Mouse (Mus musculus) lung, adult 18-20 months (tissue): ENCODE measurements at regions not wholly inside any gene's neighbourhood (a gene's known extent, or its start where the extent isn't known, plus 50 kb on each side); places are given as distances from the start of the nearest gene placed in this dataset.

ENCODE experiments used
- DNase-seq, 2 experiments: peaks; one replicate each; pipeline ENCODE4 v3.0.0; 2022; ENCODE audit warnings: mixed read lengths in 2 of 2

- no peak for DNase-seq
These were observed 64.4 kb upstream of the Fst start for GRCm38 (mm10) chr13:114523116-114523515.

DNA sequence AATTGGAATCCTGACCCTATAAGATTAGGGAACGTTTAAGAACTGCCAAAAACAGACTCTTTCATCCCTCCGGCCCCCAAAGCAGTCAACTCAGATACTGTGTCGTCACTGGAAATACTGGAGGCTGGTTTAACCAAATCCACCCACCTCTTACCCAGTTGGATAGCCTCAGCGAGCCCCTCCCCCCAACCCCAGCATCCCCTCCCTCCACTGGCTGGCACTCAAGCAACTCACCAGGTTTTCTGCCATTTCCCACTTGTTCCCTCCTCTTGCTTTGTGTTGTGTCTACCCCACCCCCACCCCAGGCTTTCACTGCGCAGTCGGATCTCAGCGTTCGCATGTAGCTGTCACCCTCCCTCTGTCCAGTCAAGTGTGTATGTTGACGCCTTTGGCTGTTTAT, 68.1 kb upstream of the Fst start:
- no peak for DNase-seq

- no peak for DNase-seq
These were observed 71.5 kb upstream of the Fst start for GRCm38 (mm10) chr13:114530171-114530774.

DNA sequence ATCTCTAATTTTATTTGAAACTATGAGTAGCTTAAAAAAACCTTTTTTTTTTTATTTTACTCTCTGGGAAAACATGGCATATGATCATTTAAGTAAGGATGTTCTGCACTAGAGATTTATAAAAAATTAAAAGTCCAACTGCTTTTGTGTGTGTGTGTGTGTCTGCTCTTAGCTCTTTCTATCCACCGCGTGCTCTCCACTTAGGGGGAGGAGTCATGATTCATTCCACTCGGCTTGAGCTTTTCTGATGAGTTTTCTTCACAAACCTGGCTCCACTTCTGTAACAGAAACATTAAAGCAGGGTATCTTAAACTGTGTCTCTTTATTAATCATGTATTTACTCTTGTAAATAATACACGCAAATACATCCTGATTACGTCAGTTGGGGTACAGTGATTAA, 73.0 kb upstream of the Fst start:
- DNase-seq: no peak

DNA sequence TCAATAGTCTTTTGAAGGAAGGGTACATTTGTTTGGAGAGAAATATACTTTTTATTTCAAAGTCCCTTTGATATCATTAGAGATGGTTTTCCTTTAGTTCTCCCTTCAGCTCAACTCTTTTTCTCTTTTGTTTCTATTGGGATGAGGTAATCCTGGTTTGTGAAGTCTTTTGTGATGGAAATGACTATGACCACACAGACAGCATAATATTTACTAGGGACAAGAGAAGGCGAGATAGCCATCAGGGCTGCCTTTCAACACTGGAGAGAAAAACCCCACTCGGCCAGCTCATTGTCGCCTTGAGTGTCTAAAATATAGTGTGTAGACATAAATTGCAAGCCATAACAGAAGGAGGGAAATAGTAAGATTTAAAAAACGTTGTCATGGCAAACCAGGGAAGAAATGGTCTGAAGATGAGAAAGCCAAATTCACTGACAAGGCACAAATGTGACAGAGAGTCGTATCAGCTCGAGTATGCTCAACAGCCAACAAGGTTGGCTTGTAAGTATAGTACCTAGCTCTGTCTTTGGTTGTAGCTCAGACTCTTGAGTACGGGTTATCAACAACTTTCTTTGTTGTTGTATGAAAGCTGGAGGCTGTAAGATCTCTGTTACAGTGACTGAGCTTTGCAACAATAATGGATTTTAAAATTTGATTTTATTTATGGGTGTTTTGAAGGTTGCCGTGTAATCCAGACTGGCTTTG, 73.8 kb upstream of the Fst start:
- no peak for DNase-seq

DNA sequence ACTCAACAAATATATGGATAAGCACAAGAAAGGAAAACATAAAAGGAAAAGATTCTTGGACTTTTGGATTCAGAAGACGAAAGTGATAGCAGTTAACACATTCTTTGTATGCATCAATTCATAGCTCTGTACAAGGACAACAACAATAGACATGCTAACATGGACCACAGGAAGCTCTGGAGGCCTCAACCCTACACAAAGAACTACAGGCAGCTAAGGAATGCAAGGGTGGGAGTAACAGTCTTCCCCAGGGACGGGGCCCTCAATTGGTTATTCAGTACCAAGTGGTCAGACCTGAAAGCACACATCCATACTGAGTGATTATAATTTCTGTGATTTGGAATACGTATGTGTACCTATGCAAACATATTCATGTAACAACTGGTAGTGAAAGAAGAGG, 75.8 kb upstream of the Fst start:
- DNase-seq: no peak

DNA sequence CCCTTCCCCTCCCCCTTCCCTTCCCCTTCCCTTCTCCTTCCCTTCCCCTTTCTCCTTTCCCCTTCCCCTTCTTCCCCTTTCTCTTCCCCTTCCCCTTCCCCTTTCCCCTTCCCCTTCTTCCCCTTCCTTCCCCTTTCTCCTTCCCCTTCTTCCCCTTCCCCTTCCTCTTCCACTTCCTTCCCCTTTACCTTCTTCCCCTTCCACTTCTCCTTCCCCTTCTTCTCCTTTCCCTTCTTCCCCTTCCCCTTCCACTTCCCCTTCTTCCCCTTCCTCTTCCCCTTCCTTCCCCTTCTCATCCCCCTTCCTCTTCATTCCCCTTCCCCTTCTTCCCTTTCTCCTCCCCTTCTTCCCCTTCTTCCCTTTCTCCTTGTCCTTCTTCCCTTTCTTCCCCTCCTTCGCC, 77.0 kb upstream of the Fst start:
- DNase-seq: no peak

DNA sequence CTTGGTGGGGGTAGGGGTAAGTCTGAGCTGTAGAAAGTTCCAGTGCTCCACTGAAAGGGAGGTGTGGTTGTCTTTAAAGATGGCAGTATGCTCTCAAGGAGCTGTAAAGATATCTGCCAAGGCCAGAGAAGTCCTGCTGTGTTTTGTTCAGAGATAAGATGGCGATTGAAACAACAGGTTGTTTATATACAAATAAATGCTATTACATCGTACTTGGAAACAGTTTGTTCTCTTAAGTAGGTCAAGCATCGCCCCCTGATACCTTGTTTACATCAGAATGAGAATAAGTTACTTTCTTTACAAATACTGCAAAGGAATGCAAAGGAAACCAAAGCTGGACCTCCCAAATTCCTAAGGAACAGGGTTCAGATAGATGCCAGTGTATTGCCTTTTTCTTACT, 113.0 kb upstream of the Fst start:
- no peak for DNase-seq

GRCm38 (mm10) chr13:114584566-114584965, 125.8 kb upstream of the Fst start:
- peak in 1 of 2 experiments; percentile 29 for DNase-seq

GRCm38 (mm10) chr13:114587621-114588020, 128.9 kb upstream of the Fst start:
- DNase-seq: no peak

DNA sequence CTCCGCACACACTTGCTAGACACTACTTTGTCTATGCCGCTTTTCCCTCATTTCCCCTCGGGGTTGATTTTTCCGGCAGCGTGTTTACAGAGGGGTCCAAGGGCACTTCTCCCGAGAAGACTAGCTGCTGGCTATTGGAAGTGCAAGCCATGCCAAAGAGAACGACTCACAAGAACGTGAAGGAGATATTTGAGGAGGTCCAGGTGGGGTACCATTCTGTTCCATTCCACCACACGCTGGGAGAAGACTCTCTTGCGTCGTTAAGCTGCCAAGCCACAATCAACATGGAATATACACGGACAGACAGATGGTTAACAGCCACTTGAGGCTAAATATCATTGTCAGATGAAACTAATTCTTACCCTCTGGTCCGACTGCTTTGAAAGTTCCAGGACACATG, 144.6 kb upstream of the Fst start:
- DNase-seq: no peak

- DNase-seq: no peak
These were observed 145.4 kb upstream of the Fst start for GRCm38 (mm10) chr13:114604037-114604694.

DNA sequence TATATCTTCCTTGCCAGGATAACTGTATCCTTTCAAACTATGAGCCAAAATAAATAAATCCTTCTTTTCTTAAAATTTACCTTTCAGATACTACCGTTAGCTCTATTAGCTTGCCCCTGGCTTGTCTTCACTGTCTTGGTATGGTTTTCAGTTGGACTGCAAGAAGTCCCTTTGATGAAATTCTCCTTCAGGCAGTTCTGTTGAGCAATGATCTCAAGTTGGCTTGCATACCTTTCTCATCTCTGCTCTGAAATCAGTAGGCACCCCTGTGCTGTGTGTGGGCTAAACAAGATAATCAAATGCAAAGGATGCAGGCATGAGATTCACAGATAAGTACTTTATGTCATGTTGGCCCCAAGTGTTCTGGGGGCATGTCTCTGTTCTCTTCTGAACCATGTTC, 155.2 kb upstream of the Fst start:
- DNase-seq: no peak

GRCm38 (mm10) chr13:114619416-114619815, 160.7 kb upstream of the Fst start:
- no peak for DNase-seq

DNA sequence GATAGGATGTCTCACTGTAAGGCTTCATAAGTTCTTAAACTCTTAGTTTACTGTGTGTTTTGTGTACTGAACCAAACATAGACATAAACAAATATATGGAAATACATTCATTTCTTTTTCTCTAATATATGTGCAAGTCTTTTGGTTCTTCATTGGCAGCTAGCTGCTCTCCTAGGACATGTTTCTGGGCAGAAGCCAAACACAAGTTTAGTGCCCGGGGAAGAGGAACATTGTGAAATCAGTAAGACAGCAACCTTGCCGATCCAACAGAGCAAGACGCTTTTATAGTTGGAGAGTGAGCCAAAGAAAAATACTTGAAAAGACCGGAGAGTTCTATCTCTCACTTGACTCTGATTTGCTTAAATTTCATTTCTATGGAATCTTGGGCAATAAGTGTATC, 178.0 kb upstream of the Fst start:
- peak in 1 of 2 experiments; percentile 15 for DNase-seq

- DNase-seq: no peak
These were observed 178.5 kb upstream of the Mocs2 start for GRCm38 (mm10) chr13:114639531-114639930.

DNA sequence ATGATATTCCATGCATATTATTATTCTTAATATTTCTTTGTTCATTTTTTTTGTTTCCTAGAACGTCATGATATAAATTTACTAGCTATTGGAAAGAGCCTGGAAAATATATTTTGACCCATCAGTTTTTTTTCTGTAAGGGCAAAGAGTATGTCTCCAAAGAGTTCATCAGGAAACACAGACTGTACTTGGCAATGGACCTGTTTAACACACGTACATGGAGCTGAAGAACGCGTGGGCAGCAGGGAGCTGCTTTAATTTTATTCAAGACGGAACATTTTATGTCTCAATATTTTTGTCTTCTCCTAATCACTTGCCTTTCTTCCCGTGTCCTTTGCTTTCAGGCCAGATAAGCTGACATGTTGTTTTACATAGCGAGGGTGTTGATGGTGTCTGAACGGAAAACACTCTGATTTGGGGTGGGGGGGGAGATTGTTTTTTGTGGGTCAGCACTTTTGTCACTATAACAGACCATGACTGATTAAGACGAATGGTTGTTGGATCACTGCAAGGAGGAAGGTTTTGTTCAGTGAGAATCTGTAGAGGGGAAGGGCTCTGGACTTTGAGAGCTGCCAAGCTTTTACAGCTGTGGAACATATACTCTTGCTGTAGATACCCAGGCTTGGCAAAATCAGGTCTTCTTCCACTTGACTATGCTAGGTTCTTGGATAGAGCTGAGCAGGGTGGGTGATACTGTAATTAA, 176.2 kb upstream of the Mocs2 start:
- DNase-seq: no peak

- no peak for DNase-seq
These were observed 175.0 kb upstream of the Mocs2 start for GRCm38 (mm10) chr13:114642901-114643491.

DNA sequence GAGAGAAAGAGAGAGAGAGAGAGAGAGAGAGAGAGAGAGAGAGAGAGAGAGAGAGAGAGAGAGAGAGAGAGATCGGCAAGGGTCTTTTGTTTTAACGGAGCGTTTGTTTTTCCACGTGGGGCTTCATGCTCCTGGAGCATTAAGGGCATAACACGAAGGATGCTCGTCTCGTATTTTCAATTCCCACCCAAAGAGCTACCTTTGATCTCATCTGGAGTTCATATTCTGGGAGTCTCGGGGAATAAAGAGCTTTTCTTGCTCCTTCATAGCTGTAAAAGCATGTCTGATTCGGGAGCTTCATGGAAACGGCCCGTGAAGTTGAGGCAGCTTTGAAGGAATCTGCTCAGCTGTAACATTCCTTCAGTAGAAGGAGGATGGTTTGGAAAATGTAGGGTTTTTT, 174.5 kb upstream of the Mocs2 start:
- DNase-seq: no peak

DNA sequence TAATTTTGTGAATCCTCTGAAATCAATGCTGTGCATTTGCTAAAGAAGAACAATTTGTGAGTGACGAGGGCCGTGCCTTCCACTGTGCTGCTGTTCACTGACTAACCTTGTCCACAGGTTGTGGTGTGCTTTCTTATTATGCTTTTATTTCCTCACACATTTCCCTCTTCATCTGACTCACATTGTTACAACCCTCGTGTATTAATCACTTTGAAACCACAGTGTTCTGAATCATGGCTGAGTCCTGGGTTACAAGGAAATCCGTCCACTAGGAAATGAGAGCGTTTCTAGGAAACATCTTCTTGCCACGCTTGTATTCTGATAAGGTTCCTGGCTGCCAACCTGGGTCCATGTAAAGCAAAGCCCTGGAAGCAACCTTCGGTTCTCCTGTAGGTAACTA, 163.8 kb upstream of the Mocs2 start:
- DNase-seq: no peak

DNA sequence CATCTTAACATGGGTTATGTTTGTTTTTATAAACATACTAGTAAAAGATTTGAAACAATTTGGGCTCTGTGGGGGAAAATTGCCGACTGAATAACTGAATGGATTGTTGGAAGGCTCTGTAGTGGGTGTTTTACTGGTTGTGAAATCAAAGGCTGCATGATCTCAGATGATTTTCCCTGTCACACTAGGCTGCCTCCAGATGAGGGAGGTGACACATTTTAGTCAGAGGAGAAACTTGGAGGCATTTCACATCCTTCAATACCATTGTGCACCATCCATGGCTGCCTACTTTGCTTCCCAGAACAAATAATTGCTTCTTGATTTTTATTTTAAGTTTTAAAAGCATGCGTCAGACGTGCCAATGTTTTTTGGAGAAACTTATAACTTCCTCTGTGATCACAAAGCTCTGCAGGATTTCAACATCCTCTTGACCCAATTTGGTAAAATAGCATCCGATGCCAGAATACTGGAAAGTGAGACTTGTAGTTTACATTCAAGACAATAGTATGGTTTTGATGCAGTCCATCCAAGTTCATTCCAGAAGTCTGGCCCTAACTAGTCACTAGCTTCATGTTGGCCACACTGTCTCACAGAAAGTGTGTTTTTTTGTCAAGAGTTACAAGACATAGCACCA, 163.0 kb upstream of the Mocs2 start:
- no peak for DNase-seq

- DNase-seq: no peak
These were observed 145.6 kb upstream of the Mocs2 start for GRCm38 (mm10) chr13:114672411-114672810.
